8 mouse cellular contexts compared by ENCODE assay signal in genomic region chr19:58822454-58823200, GRCm38 (mm10). TPM values are rescaled to one million over a fixed set of nuclear protein-coding genes. Genes with fewer than 3 reads are reported as not detected.
DNase-seq lines count a peak whose midpoint lies in the region; ATAC-seq and TF ChIP-seq lines count a peak whose summit lies in the region.
"Had no signal": no experiment of that assay in that cellular context is flagged by ENCODE, and none has a peak within 500 bp of the region (broad histone marks: within the 10 kb centered on the region; RNA-seq: fewer than 3 reads in every experiment).

No protein-coding gene starts in this region.

- no peaks in the 10 kb centered on the region for H3K36me3 ChIP-seq in thymus, adult 2 months (ENCODE audit: control insufficient read depth, insufficient read depth, low read length)

- peak; percentile 99 for DNase-seq in adipocyte (ENCODE audit: low spot score)
- DNase-seq in adrenal gland, postnatal 14 days: peak; percentile 92
- DNase-seq in frontal cortex, postnatal 36 days (ENCODE audit: low spot score in 2 of 2): peak; percentile 83 to 92
- peak; percentile 77 for DNase-seq in left cerebral cortex, adult 11 months (ENCODE audit: low spot score)
- peak; percentile 76 for DNase-seq in right cerebral cortex, postnatal 25 days
- no peak for DNase-seq in thymus, adult 2 months

- TF ChIP-seq POLR2A in thymus, adult 2 months (IDR thresholded peaks at IDR 0.05; ENCODE audit: control insufficient read depth, extremely low read depth, insufficient read depth, low read length, poor library complexity): no peak

- H3K27me3 ChIP-seq in thymus, adult 2 months (ENCODE audit: control insufficient read depth, insufficient read depth, low read length): no peaks in the 10 kb centered on the region

- H3K4me3 ChIP-seq in thymus, adult 2 months (ENCODE audit: control insufficient read depth, insufficient read depth, low read length): no peak overlapping the region

- 49% methylated on average over 20 of the region's 20 CpGs for WGBS in thymus, adult 2 months

- no peak overlapping the region for H3K27ac ChIP-seq in thymus, adult 2 months (ENCODE audit: control insufficient read depth, insufficient read depth, low read length)

- peaks cover 13% of the 10 kb centered on the region for H3K4me1 ChIP-seq in thymus, adult 2 months (replicated peaks; ENCODE audit: control insufficient read depth, insufficient read depth, low read length)

- ATAC-seq in hematopoietic stem cell, adult 5-6 weeks (replicated peaks in 1 of 2; ENCODE audit: insufficient read depth in 1 of 2, low FRiP score in 2 of 2, low TSS enrichment in 1 of 2, low read depth in 1 of 2, poor library complexity in 2 of 2, severe bottlenecking in 2 of 2): peak; percentile 25 to 54; a peak in 1 of 4 replicates

- TF ChIP-seq CTCF in thymus, adult 2 months (IDR thresholded peaks at IDR 0.05; ENCODE audit: borderline replicate concordance, control insufficient read depth, extremely low read depth, insufficient read depth, low read length, poor library complexity): no peak

RNA-seq across cellular contexts. Expression of gene 1700019N19Rik, which starts 28.4 kb away (rescaled TPM):
- not detected in 2 replicates for total RNA-seq in adrenal gland, postnatal 14 days (2021)
- total RNA-seq in hematopoietic stem cell, adult 5-6 weeks (2017): not detected in 2 replicates
- polyA plus RNA-seq in thymus, adult 2 months (2012; rRNA removed): 0.35 TPM in 1 of 2 replicates, not detected in the other
- polyA plus RNA-seq: spleen, adult 2 months had no signal
